Mouse (Mus musculus) MEL-GATA-1-ER (cell line): ENCODE results near the gene Susd1.
"Not testable (repeated sequence)": the region's sequence is repeated elsewhere in the genome, so short reads cannot be mapped to it uniquely, and the experiment has no call there.

Experiments used
- DNase-seq: peaks from one replicate; pipeline ENCODE4 v3.0.0-alpha.2; 2012; ENCODE audit warnings: low read depth; ENCODE audit errors: extremely low read depth

Gene Susd1

GRCm38 (mm10) chr4:59286351-59286750, 152.1 kb downstream of the Susd1 start:
- not testable (repeated sequence) for DNase-seq

GRCm38 (mm10) chr4:59282699-59283487, 155.5 kb downstream of the Susd1 start:
- no peak for DNase-seq

GRCm38 (mm10) chr4:59282137-59282536, 156.3 kb downstream of the Susd1 start:
- no peak for DNase-seq

- DNase-seq: peak; percentile 65
Measured at GRCm38 (mm10) chr4:59280876-59281275, 157.6 kb downstream of the Susd1 start.

- DNase-seq: no peak
Measured at GRCm38 (mm10) chr4:59279111-59279510, 159.3 kb downstream of the Susd1 start.

DNA sequence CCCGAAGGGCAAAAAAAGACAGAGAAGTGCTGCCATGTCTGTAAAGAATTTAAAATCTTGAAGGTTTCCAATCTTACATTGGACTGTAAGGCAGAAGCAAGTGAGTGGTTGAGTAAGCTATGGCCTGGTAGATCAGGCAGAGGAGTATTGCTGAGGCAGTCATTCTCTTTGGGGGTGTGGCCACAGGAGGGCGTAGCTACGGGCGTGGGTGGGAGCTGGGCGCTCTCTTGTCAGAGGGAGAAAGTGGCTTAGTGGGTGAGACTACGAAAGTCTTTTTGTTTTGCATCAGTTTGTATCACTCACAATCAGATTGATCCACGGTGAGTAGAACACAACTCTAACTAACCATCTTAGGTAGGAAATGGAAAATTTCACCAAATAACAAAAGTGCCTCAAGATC, 160.0 kb downstream of the Susd1 start:
- no peak for DNase-seq

- no peak for DNase-seq
Measured at GRCm38 (mm10) chr4:59277958-59278357, 160.5 kb downstream of the Susd1 start.

DNA sequence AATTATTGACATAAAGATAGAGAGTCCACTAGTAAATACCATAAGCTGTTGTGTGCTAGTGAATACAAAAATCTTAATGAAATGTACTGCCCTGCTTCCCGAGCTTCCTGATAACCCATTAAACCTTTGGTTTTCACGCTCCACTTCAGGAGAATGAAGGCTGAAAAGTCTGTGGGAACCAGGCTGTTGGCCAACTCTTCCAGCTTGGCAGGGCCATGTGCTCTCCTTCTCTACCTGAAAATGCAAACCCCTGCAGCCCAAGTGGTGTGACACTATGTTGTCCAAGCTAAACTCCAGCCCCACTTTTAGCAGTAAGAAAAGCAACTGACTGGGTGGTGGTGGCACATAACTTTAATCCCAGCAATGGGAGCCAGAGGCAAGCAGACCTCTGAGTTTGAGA, 162.5 kb downstream of the Susd1 start:
- DNase-seq: no peak

GRCm38 (mm10) chr4:59275494-59275893, 162.9 kb downstream of the Susd1 start:
- DNase-seq: peak; percentile 94

- DNase-seq: no peak
Measured at GRCm38 (mm10) chr4:59274136-59274535, 164.3 kb downstream of the Susd1 start.

GRCm38 (mm10) chr4:59273342-59273741, 165.1 kb downstream of the Susd1 start:
- no peak for DNase-seq

DNA sequence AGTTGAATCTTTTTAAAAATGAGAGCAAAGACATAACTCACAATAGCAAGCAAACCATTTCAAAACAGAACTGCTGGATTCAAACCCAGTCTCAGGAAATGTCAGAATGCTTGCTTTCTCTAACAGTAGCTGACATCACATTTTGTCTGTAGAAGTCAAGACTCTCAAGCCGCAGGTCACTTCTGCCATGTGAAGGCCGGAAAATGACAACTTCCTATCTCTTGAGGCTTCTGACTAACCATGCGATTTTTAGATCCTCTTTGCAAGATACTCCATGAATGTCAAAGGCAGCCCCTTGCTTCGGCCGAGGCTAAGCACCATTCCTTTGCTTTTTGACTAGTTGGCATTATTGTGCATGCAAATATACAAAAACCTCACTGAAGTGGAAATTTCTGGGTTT, 172.8 kb downstream of the Susd1 start:
- DNase-seq: no peak

GRCm38 (mm10) chr4:59265182-59265581, 173.3 kb downstream of the Susd1 start:
- no peak for DNase-seq
